Mouse (Mus musculus): ENCODE measurements at regions not wholly inside any gene's neighbourhood (a gene's known extent, or its start where the extent isn't known, plus 50 kb on each side); places are given as distances from the start of the nearest gene placed in this dataset.

GRCm38 (mm10) chr2:50835511-50836320 is 313.2 kb downstream of the Rnd3 start:
- no peak for DNase-seq (ENCODE audit: low spot score in 2 of 2)

DNA sequence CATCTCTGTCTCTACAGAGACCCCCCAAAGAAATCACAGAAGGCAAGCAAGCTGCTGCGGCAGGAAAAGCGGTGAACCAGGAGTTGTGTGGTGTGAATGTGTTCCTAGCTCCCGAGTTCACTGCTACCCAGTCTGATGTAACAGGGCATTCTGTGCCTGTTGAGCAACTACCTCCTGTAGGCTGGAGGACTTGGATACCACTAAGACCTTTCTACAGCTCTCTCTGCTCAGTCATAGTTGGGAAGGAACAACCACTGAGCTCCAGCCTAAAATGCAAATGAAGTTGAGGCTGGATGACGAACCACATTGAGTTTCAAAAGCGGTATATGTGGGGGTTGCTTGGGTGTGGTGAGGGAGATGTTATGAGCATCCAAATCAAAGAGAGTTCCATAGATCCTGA is 315.1 kb downstream of the Rnd3 start:
- DNase-seq (ENCODE audit: low spot score in 2 of 2), result no peak

GRCm38 (mm10) chr2:50832471-50832870 is 316.4 kb downstream of the Rnd3 start:
- no peak for DNase-seq (ENCODE audit: low spot score in 2 of 2)

- DNase-seq (ENCODE audit: low spot score in 2 of 2), result peak; percentile 8 to 13
Observed at GRCm38 (mm10) chr2:50830056-50830720, 318.7 kb downstream of the Rnd3 start.

- no peak for DNase-seq (ENCODE audit: low spot score in 2 of 2)
Observed at GRCm38 (mm10) chr2:50827097-50827496, 321.8 kb downstream of the Rnd3 start.

DNA sequence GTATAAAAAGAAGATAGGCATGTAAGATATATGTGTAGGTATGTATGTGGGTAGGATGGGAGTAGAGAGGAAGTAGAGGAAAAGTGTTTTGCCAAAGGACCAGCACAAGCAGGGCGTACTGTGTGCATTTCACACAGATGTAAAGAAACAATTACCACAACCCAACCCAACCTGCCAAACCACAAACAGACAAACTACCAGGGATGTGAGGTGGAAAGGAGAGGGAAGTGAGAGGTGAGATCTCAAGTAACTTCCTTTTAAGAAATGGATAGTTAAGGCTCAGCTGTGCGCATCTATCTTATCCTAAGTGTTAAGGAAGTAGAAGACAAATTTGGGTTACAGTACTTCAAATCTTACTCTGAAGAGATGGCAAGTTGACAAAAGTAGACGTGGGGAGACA is 322.4 kb downstream of the Rnd3 start:
- DNase-seq (ENCODE audit: low spot score in 2 of 2), result no peak

- DNase-seq (ENCODE audit: low spot score in 2 of 2), result no peak
Observed at GRCm38 (mm10) chr2:50825626-50826025, 323.3 kb downstream of the Rnd3 start.

DNA sequence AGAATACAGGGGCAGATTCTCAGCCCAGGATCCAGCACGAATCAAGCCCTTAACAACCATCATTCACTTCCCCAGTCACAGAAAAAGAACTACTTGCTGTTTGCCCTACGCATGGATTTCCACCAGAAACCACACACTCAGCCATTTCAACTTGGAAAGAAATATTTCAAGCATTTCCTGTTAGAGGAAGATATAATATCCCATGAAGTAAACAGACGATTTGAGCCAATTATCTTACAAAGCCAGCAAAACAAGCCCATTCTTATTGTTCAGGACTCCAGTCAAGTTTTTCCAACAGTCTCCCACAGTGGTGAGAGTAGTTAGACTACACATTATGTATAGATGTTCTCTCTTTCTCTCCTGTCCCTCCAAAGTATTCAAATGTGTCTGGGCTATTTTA is 324.1 kb downstream of the Rnd3 start:
- no peak for DNase-seq (ENCODE audit: low spot score in 2 of 2)

DNA sequence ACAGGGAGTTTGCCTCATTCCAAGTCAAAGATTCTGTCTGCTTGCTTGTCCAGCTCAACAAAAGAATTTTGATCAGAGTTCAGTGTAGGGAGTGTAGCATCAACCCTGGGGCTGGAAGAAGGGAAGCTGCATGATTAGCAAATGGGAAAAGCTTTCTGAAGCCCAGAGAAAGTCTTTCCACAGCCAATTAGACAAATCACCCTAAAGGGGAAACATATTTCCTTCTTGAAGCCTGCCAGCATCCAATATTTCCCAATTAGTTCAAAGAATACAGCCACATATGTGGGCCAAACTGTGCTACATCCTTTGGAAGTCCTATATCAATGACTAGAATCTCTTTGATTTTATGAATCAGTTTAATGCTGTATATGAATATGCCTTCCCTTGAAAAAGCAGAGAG is 326.2 kb downstream of the Rnd3 start:
- DNase-seq (ENCODE audit: low spot score in 2 of 2), result no peak

DNA sequence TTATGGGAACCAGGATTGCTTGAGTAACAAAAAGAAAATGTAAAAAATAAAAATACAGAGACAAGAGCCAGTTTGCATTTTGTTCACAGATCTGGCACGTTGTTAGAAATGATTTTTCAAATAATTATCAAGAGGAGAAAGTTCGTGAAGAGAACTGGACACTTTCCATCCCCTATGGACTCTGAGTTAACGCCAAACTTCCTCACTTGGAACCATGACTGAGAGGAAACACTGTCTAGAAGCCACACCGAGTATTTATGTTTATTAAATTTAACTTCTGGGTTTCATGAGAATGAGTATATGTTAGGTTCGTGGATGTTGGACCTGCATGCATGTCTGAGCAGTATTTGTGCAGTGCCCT is 329.6 kb downstream of the Rnd3 start:
- DNase-seq (ENCODE audit: low spot score in 2 of 2), result no peak

DNA sequence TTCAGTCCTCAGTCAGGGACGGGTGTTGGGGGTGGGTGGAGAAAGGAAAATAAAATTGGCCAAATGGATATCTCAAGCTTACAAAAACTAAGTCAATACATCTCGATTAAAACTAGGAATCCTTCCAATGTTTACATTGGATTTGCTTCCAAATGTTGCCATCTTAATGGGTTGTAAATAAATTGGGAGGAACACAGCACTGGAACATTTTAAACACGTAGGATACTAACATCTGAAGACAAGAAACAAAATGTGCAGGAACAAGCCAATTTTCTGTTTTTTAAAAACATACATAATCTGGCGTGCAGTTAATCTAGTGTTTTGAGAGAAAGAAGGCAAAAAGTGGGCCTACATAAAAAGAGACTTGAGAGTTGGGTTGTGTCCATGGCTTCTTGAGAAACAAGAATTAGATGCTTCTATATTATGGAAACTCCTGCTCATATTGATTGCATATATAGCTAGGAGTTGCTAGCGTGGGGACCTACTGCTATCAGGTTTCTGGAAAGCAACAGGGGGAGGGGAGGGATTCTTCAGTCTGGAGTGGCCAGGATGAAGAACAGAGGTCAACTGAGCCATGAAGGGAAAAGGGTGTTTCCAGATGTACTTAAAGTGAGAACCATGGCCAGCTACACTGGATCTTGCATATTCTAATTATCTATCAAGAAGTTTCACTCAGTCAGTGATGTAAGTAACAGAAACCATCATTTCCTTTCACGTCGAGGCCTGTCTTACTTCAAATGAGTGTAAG is 330.2 kb downstream of the Rnd3 start:
- DNase-seq (ENCODE audit: low spot score in 2 of 2), result no peak

- DNase-seq (ENCODE audit: low spot score in 2 of 2), result no peak
Observed at GRCm38 (mm10) chr2:50816364-50816763, 332.5 kb downstream of the Rnd3 start.

DNA sequence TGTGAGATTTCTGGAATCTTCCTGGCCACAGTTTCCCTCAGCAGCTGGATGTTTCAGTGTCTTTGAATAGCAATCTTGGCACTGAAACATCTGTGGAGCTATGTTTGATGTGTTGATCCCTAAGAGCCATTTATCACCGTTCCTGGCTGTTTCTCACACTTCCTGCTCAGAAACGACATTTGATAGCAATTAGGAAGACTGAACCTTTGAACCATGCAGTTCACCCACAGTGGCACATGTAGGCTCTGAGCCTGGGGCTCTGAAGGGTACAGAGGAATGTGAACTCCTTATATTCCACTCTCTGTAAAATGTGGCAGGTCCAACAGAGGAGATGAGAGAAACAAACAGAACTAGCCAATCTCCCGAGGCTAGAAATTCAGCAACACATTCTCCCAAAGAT is 333.4 kb downstream of the Rnd3 start:
- DNase-seq (ENCODE audit: low spot score in 2 of 2), result no peak

DNA sequence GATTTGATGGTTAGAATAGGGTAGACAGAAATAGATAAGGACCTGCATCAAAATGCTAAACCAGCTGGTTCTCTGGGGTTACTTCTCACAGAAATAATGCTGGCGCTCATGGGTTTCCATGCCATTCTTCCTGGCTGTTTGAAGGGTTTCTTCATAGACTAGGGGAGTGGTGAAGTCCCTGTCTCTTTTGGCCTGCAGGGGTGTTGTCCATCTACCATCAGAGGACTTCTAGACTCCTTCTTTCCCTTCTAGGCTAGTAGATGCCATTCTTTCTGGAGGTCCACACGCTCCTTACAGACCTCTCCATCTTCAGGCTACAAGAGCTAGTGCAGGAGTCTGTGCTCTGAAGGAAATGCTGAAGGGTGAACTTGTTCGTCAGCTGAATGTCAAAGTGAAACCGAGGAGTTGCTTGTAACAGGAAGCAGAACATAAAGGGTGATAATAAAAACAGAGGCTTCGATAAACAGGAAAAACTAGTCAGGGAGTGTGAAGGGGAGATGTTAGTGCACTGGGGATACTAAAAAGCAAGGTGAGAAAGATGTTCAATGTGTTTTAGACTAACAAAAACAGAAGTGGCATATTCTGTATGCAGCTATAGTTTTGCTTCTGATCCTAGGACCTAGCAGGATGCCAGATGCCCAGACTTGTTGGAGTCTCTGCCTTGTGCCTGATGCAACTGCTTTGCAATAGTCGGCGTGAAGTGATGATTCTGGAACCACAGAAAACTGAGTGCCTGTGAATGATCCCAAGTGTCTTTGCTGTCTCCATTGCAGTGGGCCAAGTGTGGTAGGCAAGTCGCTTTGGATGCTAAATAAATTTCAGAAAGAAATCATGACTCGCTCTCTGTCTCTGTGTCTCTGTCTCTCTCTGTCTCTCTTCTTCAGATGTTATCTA is 335.1 kb downstream of the Rnd3 start:
- DNase-seq (ENCODE audit: low spot score in 2 of 2), result no peak

DNA sequence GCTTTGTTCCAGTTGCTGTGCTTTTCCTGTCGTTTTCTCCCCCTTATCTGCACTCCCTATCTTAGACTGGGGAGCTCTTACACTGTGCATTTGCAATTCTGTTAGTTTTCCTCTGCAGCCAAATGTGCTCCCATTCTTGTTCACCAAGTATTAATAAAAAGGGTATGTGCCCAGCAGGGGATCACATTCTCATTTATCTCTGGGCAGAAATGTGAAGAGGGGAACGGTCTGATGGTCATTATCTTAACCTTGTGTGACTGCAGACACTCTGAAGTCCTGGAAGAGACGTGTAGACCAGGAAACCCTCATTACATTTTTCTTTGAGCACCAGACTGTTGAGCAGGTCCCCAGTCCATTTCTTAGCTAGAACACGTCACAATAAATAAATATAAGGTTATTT is 336.6 kb downstream of the Rnd3 start:
- DNase-seq (ENCODE audit: low spot score in 2 of 2), result no peak

DNA sequence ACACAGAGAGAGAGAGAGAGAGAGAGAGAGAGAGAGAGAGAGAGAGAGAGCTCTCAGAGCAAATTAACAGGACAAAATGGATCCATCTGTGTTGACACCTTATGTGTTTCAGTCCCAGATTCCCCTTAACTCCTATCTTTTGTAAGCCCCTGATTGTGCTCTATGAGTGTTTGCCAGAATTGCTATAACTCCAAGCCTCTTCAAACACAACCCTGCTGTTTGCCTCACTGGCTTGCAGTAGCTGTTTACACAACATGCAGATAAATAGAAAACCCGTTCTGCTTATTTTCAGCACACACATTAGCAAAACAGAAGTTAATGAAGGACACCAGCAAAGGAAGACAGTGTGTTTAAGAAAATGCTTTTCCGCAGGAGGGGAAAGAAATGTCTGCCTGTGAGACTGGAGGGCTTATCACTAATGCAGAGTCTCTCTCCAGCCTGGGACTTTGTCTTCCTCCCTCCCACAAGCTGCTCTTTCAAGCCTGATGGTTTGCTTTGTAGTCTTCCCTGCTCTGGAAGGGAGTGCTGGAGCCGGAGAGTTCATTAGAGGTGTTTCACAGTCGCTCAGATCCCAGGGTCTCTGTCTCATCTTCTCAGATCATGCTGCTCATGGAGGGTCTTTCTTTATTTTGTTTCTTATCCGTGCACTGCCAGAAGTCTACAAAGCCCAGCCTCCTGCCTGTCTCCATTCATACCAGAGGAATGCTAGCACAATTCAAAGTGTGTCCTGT is 338.4 kb downstream of the Rnd3 start:
- DNase-seq (ENCODE audit: low spot score in 2 of 2), result no peak

DNA sequence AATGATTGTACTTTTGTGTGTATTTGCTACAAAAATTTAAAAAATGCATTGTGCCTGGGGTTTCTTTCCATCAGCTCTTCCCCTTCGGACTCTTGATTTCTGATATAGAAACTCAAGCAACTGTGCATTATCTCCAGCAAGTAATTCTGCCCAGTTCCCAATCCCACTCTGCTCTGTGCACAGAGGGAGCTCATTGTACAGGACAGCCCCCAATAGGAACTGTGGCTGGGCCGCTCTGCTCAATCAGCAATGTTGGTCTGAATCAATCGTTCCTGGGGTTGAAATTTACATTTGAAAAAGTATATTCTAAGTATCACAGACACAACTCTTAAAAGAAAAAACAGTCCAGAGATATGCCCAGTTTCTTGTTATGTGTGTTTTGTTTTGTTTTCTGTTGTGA is 339.1 kb downstream of the Rnd3 start:
- no peak for DNase-seq (ENCODE audit: low spot score in 2 of 2)

DNA sequence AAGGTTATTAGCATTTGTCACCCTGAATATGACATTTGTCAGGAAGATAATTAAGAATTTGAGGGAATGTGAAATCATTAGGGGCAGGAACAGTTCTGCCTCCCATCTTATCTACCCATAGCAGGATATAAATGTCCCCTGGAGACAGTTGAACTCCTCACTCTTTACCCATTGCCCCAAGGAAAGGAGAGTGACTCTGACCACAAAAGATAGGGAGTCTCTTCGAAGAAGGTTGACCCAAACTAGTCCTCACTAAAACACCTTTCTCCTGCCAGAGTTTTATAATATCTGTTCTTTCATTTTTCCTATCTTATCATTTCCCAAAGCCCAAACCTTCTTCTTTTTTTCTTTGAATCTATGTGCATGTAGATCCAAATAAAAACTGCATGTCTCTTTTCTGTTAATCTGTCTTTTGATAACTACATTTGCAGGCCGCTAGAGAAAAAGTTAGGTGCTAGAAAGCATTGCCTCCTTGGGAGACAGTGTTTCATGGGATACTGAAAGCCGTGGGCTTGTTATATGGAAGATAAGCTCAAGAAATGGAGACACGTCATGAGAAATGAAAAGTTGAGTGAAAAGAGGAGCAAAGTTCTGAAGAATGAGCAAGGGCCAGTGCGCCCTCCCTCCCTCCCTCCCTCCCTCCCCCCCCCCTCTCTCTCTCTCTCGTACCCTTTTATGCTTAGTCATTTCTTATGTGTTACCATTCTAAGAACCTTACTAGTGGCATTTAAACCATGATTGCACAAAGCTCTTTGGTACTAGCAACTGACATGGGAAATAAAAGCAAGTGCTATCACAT is 341.6 kb downstream of the Rnd3 start:
- no peak for DNase-seq (ENCODE audit: low spot score in 2 of 2)

DNA sequence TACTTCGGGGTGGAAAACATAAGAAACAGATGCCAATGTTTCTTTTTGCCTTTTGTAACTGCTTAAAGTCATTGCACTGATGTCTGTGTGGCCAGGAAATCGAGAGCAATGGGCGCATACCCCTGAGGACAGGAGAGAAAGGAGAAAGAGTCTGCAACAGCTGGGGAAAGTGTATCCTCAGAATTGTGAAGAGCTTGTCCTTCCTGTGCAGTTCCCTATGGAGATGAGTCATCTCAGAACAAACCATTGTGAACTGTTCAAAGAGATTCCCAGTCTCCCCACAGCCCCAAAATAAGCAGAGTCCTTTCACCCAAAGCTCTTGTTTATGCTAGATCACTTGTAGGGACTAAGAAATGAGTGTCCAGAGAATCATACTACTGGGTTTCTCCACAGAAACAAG is 343.3 kb downstream of the Rnd3 start:
- no peak for DNase-seq (ENCODE audit: low spot score in 2 of 2)

DNA sequence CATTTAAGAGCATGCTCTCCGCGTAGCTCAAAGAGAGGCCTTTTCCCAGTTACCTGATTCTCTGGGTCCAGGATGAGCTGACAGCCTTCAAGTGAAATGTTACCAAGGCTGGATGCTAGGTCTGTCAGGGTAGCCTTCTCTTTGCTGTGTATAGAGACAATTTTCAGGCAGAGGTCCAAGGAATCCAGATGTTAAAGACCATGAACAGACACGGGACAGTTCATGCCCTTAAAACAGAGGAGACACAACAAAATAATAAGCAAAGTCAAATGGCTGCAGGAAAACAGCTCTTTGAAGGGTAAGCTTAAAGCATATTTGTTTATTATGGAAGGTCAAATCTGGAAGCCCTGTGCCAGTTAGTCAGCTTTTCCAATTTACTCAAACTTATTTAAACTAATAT is 352.8 kb downstream of the Rnd3 start:
- DNase-seq (ENCODE audit: low spot score in 2 of 2), result no peak
